Mouse (Mus musculus) left cerebral cortex, adult 11 months (tissue): Measurements from ENCODE around the gene Pik3r1.
A peak's percentile ranks its signal among the peaks of the same experiment; 100 is the strongest.

Source experiments
- DNase-seq: peaks from one replicate; pipeline ENCODE4 v3.0.0; 2022; ENCODE audit warnings: low spot score

Pik3r1 gene

GRCm38 (mm10) chr13:101707226-101707625 lies 60.8 kb downstream of the Pik3r1 start:
- DNase-seq, result no peak

- no peak for DNase-seq
Measured at GRCm38 (mm10) chr13:101706426-101706825, 61.6 kb downstream of the Pik3r1 start.

GRCm38 (mm10) chr13:101702096-101702775 lies 65.8 kb downstream of the Pik3r1 start:
- no peak for DNase-seq

- no peak for DNase-seq
Measured at GRCm38 (mm10) chr13:101701632-101702031, 66.4 kb downstream of the Pik3r1 start.

GRCm38 (mm10) chr13:101699742-101700141 lies 68.3 kb downstream of the Pik3r1 start:
- DNase-seq, result no peak

GRCm38 (mm10) chr13:101697966-101698365 lies 70.1 kb downstream of the Pik3r1 start:
- no peak for DNase-seq

- no peak for DNase-seq
Measured at GRCm38 (mm10) chr13:101697461-101697860, 70.6 kb downstream of the Pik3r1 start.

- no peak for DNase-seq
Measured at GRCm38 (mm10) chr13:101696827-101697226, 71.2 kb downstream of the Pik3r1 start.

GRCm38 (mm10) chr13:101696316-101696715 lies 71.7 kb downstream of the Pik3r1 start:
- DNase-seq, result no peak

GRCm38 (mm10) chr13:101695876-101696275 lies 72.1 kb downstream of the Pik3r1 start:
- peak; percentile 84 for DNase-seq

- DNase-seq, result no peak
Measured at GRCm38 (mm10) chr13:101694496-101695251, 73.3 kb downstream of the Pik3r1 start.

- peak; percentile 63 for DNase-seq
Measured at GRCm38 (mm10) chr13:101693967-101694495, 74.0 kb downstream of the Pik3r1 start.

GRCm38 (mm10) chr13:101692866-101693691 lies 74.9 kb downstream of the Pik3r1 start:
- DNase-seq, result no peak

- DNase-seq, result peak; percentile 76
Measured at GRCm38 (mm10) chr13:101692239-101692784, 75.7 kb downstream of the Pik3r1 start.

GRCm38 (mm10) chr13:101691669-101692068 lies 76.3 kb downstream of the Pik3r1 start:
- DNase-seq, result no peak

GRCm38 (mm10) chr13:101690911-101691655 lies 76.9 kb downstream of the Pik3r1 start:
- DNase-seq, result no peak

- no peak for DNase-seq
Measured at GRCm38 (mm10) chr13:101690167-101690566, 77.8 kb downstream of the Pik3r1 start.

- no peak for DNase-seq
Measured at GRCm38 (mm10) chr13:101686256-101686655, 81.8 kb downstream of the Pik3r1 start.

- DNase-seq, result no peak
Measured at GRCm38 (mm10) chr13:101684706-101685105, 83.3 kb downstream of the Pik3r1 start.

- no peak for DNase-seq
Measured at GRCm38 (mm10) chr13:101682378-101682777, 85.6 kb downstream of the Pik3r1 start.

GRCm38 (mm10) chr13:101680083-101680482 lies 87.9 kb downstream of the Pik3r1 start:
- no peak for DNase-seq
